Mouse (Mus musculus) testis, adult 2 months (tissue): Measurements from ENCODE around the gene Akap13. TPM values are rescaled to one million over a fixed set of nuclear protein-coding genes. Genes with fewer than 3 reads are reported as not detected.
"Not testable (repeated sequence)": the region's sequence is repeated elsewhere in the genome, so short reads cannot be mapped to it uniquely, and the experiment has no call there.

Experiments
- H3K27ac ChIP-seq: fragments of 200-500 bp; 2 replicates; pipeline ENCODE4 v1.5.1; 2012; ENCODE audit warnings: low read depth, low read length; ENCODE audit not compliant: control insufficient read depth, insufficient read depth
- H3K27me3 ChIP-seq: fragments of 200-500 bp; 2 replicates; pipeline ENCODE4 v1.6.1; 2012; ENCODE audit warnings: mild to moderate bottlenecking, low read length, moderate library complexity; ENCODE audit not compliant: control insufficient read depth, insufficient read depth
- H3K36me3 ChIP-seq: fragments of 200-500 bp; 2 replicates; pipeline ENCODE4 v1.6.1; 2012; ENCODE audit warnings: mild to moderate bottlenecking, low read length; ENCODE audit not compliant: control insufficient read depth, insufficient read depth
- H3K4me1 ChIP-seq: fragments of 200-500 bp; 2 replicates; pipeline ENCODE4 v1.6.1; 2012; ENCODE audit warnings: low read length; ENCODE audit not compliant: control insufficient read depth, insufficient read depth
- H3K4me3 ChIP-seq: fragments of 200-500 bp; 2 replicates; pipeline ENCODE4 v1.5.1; 2012; ENCODE audit warnings: low read depth, mild to moderate bottlenecking, low read length, moderate library complexity, mixed read lengths; ENCODE audit not compliant: control insufficient read depth
- CTCF ChIP-seq: fragments of 200-500 bp; IDR thresholded peaks from 2 replicates; pipeline ENCODE4 v1.5.1; 2012; ENCODE audit warnings: low read depth, mild to moderate bottlenecking, inconsistent platforms, low read length, moderate library complexity; ENCODE audit not compliant: control insufficient read depth, insufficient read depth, insufficient replicate concordance
- POLR2A ChIP-seq: fragments of 200-500 bp; IDR thresholded peaks from 2 replicates; pipeline ENCODE4 v1.6.1; 2012; ENCODE audit warnings: low read depth, mild to moderate bottlenecking, inconsistent platforms, low read length, moderate library complexity; ENCODE audit not compliant: control insufficient read depth
- polyA plus RNA-seq: library from polyadenylated mRNA; depleted of rRNA; stranded (reverse); fragments of >200 nt; gene quantifications from 2 replicates; pipeline ENCODE4 v1.2.3, GENCODE M21; 2012

Akap13 gene
- polyA plus RNA-seq, 1 experiment, result 4.1 TPM

DNA sequence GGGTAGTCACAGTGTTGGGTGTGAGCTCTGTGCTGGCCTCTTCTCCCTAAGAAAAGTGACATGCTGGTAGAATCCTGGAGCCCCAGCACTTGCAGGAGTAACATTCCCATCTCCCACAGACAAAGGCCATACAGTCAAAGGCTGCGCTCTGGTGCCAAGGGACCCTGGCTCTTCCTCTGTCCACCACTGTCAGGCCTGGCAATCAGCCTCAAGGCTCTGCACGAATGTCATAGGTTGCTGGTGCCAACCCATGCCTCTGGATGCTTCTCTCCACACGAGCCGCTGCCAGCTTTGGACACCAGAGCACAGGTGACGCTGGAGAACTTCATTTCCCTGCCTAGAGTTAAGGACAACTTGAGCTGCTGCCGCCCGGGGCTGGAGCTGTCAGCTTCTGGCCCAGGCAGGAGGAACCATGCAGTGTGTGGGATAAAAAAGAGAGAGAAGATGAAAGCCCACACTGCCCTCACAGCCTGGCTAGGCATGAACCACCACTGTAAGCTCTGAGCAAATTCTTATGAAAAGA is 304.7 kb downstream of the Akap13 start:
- Histone ChIP-seq H3K4me1 (no peaks in the 10 kb centered on the region), H3K4me3 (no peak overlapping the region), H3K27me3 (no peaks in the 10 kb centered on the region), H3K36me3 (no peaks in the 10 kb centered on the region), H3K27ac (no peak overlapping the region)
- TF ChIP-seq CTCF (no peak), POLR2A (no peak)

DNA sequence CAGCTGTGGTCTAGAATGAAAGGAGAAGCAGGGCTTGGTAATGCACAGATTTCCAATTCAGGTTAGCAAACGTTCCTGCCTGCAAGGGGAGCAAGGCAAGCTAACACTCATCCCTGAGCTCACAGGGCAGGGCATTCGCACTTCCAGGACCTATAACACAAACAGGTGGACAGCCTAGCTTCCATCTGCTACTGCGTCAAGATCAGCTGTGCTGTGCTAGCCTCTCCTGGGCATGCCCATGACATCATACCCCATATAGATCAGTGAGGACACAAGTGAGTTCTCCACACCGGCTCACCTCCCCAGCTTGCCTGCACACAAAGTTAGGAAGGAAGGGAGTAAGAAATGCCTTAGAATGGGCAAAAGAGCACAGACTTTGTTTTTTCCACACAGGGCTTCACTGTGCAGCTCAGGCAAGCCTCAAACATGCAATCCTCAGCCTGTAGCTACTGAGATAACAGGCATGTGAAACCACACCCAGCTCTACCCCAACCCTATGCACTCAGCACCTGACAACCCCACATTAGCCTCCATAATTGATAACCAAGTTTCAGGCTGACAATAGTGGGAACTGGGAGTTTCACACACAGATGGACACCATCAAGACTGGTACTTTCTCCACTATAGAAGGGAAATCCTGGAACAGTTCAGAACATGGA is 305.5 kb downstream of the Akap13 start:
- H3K27me3 ChIP-seq, H3K4me1 ChIP-seq, H3K27ac ChIP-seq: not testable (repeated sequence)

DNA sequence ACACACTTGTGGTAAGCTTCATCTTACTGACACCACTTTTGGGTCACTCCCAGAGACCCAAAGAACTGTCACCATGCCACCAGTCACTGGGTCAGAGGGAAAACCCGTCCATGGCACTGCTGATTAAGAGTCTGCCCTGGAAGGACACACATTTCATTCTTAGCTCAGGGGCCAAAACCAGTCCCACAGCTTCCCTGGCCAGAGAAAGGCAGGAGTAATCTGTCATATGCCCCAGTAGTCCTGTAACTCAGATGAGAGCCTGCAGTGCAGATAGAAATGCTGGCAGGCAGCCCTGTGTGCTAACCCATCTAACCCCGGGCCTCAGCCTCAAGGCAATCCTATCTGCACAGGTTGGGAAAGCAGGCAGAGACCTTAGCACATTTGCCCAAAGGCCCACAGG is 306.9 kb downstream of the Akap13 start:
- H3K36me3 ChIP-seq, H3K4me3 ChIP-seq, H3K27me3 ChIP-seq, H3K27ac ChIP-seq, H3K4me1 ChIP-seq: not testable (repeated sequence)

More for the DNA sequence above, 305.5 kb downstream of the Akap13 start:
- not testable (repeated sequence) for H3K36me3 ChIP-seq, H3K4me3 ChIP-seq

- not testable (repeated sequence) for H3K27me3 ChIP-seq, H3K4me1 ChIP-seq, H3K4me3 ChIP-seq, H3K36me3 ChIP-seq, H3K27ac ChIP-seq
Observed at GRCm38 (mm10) chr7:75767080-75767769, 311.9 kb downstream of the Akap13 start.

GRCm38 (mm10) chr7:75768169-75768568 is 312.8 kb downstream of the Akap13 start:
- no peak overlapping the region for H3K27ac ChIP-seq
- H3K27me3 ChIP-seq, result no peaks in the 10 kb centered on the region
- no peak overlapping the region for H3K4me3 ChIP-seq
- H3K4me1 ChIP-seq, result no peaks in the 10 kb centered on the region
- H3K36me3 ChIP-seq, result no peaks in the 10 kb centered on the region
- no peak for TF ChIP-seq POLR2A
- no peak for TF ChIP-seq CTCF

DNA sequence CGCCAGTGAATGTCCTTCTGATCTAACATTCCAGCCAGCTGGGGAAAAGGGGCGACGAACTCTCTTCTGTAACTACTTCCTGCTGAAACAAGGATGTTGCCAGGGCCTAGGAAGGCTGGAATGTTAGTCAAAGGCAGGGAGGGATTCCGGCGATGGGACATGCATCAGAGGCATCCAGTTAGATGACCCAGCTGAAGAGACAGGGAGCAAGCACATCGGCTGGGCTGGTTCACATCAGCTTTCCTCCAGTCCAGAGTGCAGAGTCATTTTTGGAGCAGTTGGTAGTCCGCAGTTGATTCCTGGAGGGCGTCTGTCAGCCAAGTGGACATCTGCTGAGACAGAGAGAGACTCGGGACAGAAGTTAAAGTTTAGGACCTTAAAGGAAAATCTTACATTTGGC is 314.6 kb downstream of the Akap13 start:
- no peaks in the 10 kb centered on the region for H3K36me3 ChIP-seq
- H3K27ac ChIP-seq, result no peak overlapping the region
- TF ChIP-seq POLR2A (no peak), CTCF (no peak)
- H3K4me3 ChIP-seq, result no peak overlapping the region
- H3K27me3 ChIP-seq, result no peaks in the 10 kb centered on the region
- H3K4me1 ChIP-seq, result no peaks in the 10 kb centered on the region

GRCm38 (mm10) chr7:75774095-75775078 is 319.1 kb downstream of the Akap13 start:
- not testable (repeated sequence) for H3K27me3 ChIP-seq, H3K36me3 ChIP-seq, H3K4me1 ChIP-seq, H3K27ac ChIP-seq, H3K4me3 ChIP-seq
